Mouse (Mus musculus) bone marrow macrophage, adult 2 months (primary cell): ENCODE measurements around the gene Bag5.

ENCODE experiments used
- CTCF ChIP-seq: IDR thresholded peaks from 2 replicates; pipeline ENCODE4 v1.5.1; 2012; ENCODE audit warnings: low read depth, mild to moderate bottlenecking, low read length, moderate library complexity
- POLR2A ChIP-seq: IDR thresholded peaks from 2 replicates; pipeline ENCODE4 v1.6.1; 2012; ENCODE audit warnings: mild to moderate bottlenecking, low read depth, low read length, borderline replicate concordance

DNA sequence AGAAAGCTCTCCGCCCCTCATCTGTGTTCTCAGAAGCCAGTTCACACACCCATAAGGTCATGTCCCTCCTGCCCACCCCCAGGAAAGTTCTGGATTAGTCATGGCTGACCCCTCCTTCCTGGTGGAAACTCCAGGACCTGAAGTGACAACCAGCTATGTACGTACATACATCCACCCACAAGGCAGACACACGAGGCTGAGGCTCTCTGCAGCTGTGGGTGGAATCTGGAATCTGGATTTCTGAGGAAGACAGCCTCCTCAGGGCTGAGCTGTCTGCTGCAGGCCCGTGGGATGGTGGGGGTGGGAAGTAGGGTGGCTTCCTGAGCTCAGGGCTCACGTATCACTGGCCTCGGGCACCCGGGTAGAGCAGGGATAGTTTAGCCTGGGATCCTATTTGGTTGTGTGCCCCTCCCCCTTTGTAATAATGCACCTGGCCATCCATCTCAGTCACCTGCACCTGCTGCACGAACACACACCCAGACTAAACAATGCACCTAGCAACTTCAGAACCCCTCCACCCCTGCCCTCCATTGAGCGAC lies 12.1 kb downstream of the Bag5 start:
- TF ChIP-seq POLR2A (no peak), CTCF (no peak)
